Mouse (Mus musculus): Measurements from ENCODE around the gene Arhgap19. TPM values are rescaled to one million over a fixed set of nuclear protein-coding genes. Genes with fewer than 3 reads are reported as not detected.

Arhgap19 gene
- polyA plus RNA-seq, 1 experiment from 2014 or later = 31.5 TPM

GRCm38 (mm10) chr19:41844345-41844744 is 42.5 kb upstream of the Arhgap19 start:
- ATAC-seq (ENCODE audit: low FRiP score) = no peak
- H3K27me3 ChIP-seq (ENCODE audit: control insufficient read depth, insufficient read depth, low read length) = no peaks in the 10 kb centered on the region
- H3K4me2 ChIP-seq (replicated peaks; ENCODE audit: low read depth, low read length) = no peak overlapping the region
- no peaks in the 10 kb centered on the region for H3K9me3 ChIP-seq (ENCODE audit: control insufficient read depth, low read length)
- no peak for DNase-seq (ENCODE audit: low spot score)
- no peaks in the 10 kb centered on the region for H3K36me3 ChIP-seq (ENCODE audit: control insufficient read depth, insufficient read depth, low read length)
- H3K4me1 ChIP-seq (replicated peaks; ENCODE audit: control insufficient read depth, insufficient read depth, low read length) = no peaks in the 10 kb centered on the region
- no peak overlapping the region for H3K4me3 ChIP-seq (ENCODE audit: low read depth, low read length)
- no peak overlapping the region for H3K9ac ChIP-seq (ENCODE audit: low read depth, low read length)
- 84% methylated on average over 6 of the region's 6 CpGs for WGBS
- no peak overlapping the region for H3K27ac ChIP-seq (ENCODE audit: low read depth, low read length)

- ATAC-seq (ENCODE audit: low FRiP score) (no peak), DNase-seq (ENCODE audit: low spot score) (no peak)
- Histone ChIP-seq H3K27me3 (ENCODE audit: control insufficient read depth, insufficient read depth, low read length) (no peaks in the 10 kb centered on the region), H3K4me2 (replicated peaks; ENCODE audit: low read depth, low read length) (no peak overlapping the region), H3K9ac (ENCODE audit: low read depth, low read length) (no peak overlapping the region), H3K36me3 (ENCODE audit: control insufficient read depth, insufficient read depth, low read length) (no peaks in the 10 kb centered on the region), H3K27ac (ENCODE audit: low read depth, low read length) (no peak overlapping the region), H3K4me3 (ENCODE audit: low read depth, low read length) (no peak overlapping the region), H3K4me1 (replicated peaks; ENCODE audit: control insufficient read depth, insufficient read depth, low read length) (no peaks in the 10 kb centered on the region), H3K9me3 (ENCODE audit: control insufficient read depth, low read length) (no peaks in the 10 kb centered on the region)
- WGBS = 88% methylated on average over 4 of the region's 4 CpGs
Measured at GRCm38 (mm10) chr19:41842706-41843105, 40.9 kb upstream of the Arhgap19 start.

GRCm38 (mm10) chr19:41842196-41842595 is 40.3 kb upstream of the Arhgap19 start:
- DNase-seq (ENCODE audit: low spot score) (no peak), ATAC-seq (ENCODE audit: low FRiP score) (no peak)
- Histone ChIP-seq H3K4me2 (replicated peaks; ENCODE audit: low read depth, low read length) (no peak overlapping the region), H3K27ac (ENCODE audit: low read depth, low read length) (no peak overlapping the region), H3K36me3 (ENCODE audit: control insufficient read depth, insufficient read depth, low read length) (no peaks in the 10 kb centered on the region), H3K4me1 (replicated peaks; ENCODE audit: control insufficient read depth, insufficient read depth, low read length) (no peaks in the 10 kb centered on the region), H3K4me3 (ENCODE audit: low read depth, low read length) (no peak overlapping the region), H3K9me3 (ENCODE audit: control insufficient read depth, low read length) (no peaks in the 10 kb centered on the region), H3K27me3 (ENCODE audit: control insufficient read depth, insufficient read depth, low read length) (no peaks in the 10 kb centered on the region), H3K9ac (ENCODE audit: low read depth, low read length) (no peak overlapping the region)
- 89% methylated on average over 4 of the region's 4 CpGs for WGBS

- Histone ChIP-seq H3K27me3 (ENCODE audit: control insufficient read depth, insufficient read depth, low read length) (no peaks in the 10 kb centered on the region), H3K9me3 (ENCODE audit: control insufficient read depth, low read length) (no peaks in the 10 kb centered on the region), H3K36me3 (ENCODE audit: control insufficient read depth, insufficient read depth, low read length) (no peaks in the 10 kb centered on the region), H3K4me3 (ENCODE audit: low read depth, low read length) (no peak overlapping the region), H3K27ac (ENCODE audit: low read depth, low read length) (no peak overlapping the region), H3K4me1 (replicated peaks; ENCODE audit: control insufficient read depth, insufficient read depth, low read length) (no peaks in the 10 kb centered on the region), H3K4me2 (replicated peaks; ENCODE audit: low read depth, low read length) (no peak overlapping the region), H3K9ac (ENCODE audit: low read depth, low read length) (no peak overlapping the region)
- 83% methylated on average over 7 of the region's 7 CpGs for WGBS
- no peak for DNase-seq (ENCODE audit: low spot score)
- ATAC-seq (ENCODE audit: low FRiP score) = no peak
Measured at GRCm38 (mm10) chr19:41841105-41841750, 39.4 kb upstream of the Arhgap19 start.

- no peaks in the 10 kb centered on the region for H3K9me3 ChIP-seq (ENCODE audit: control insufficient read depth, low read length)
Measured at GRCm38 (mm10) chr19:41839685-41840084, 37.8 kb upstream of the Arhgap19 start.

GRCm38 (mm10) chr19:41838808-41839207 is 37.0 kb upstream of the Arhgap19 start:
- no peak overlapping the region for H3K27ac ChIP-seq (ENCODE audit: low read depth, low read length)
- H3K4me2 ChIP-seq (replicated peaks; ENCODE audit: low read depth, low read length) = no peak overlapping the region
- H3K4me3 ChIP-seq (ENCODE audit: low read depth, low read length) = no peak overlapping the region
- no peaks in the 10 kb centered on the region for H3K4me1 ChIP-seq (replicated peaks; ENCODE audit: control insufficient read depth, insufficient read depth, low read length)
- no peaks in the 10 kb centered on the region for H3K36me3 ChIP-seq (ENCODE audit: control insufficient read depth, insufficient read depth, low read length)
- DNase-seq (ENCODE audit: low spot score) (no peak), ATAC-seq (ENCODE audit: low FRiP score) (no peak)
- H3K27me3 ChIP-seq (ENCODE audit: control insufficient read depth, insufficient read depth, low read length) = no peaks in the 10 kb centered on the region
- WGBS = 82% methylated on average over 6 of the region's 6 CpGs
- H3K9ac ChIP-seq (ENCODE audit: low read depth, low read length) = no peak overlapping the region
- H3K9me3 ChIP-seq (ENCODE audit: control insufficient read depth, low read length) = no peaks in the 10 kb centered on the region

More at GRCm38 (mm10) chr19:41839685-41840084, 37.8 kb upstream of the Arhgap19 start:
- DNase-seq (ENCODE audit: low spot score) (no peak), ATAC-seq (ENCODE audit: low FRiP score) (no peak)
- Histone ChIP-seq H3K27ac (ENCODE audit: low read depth, low read length) (no peak overlapping the region), H3K4me2 (replicated peaks; ENCODE audit: low read depth, low read length) (no peak overlapping the region), H3K4me1 (replicated peaks; ENCODE audit: control insufficient read depth, insufficient read depth, low read length) (no peaks in the 10 kb centered on the region), H3K27me3 (ENCODE audit: control insufficient read depth, insufficient read depth, low read length) (no peaks in the 10 kb centered on the region), H3K36me3 (ENCODE audit: control insufficient read depth, insufficient read depth, low read length) (no peaks in the 10 kb centered on the region), H3K9ac (ENCODE audit: low read depth, low read length) (no peak overlapping the region), H3K4me3 (ENCODE audit: low read depth, low read length) (no peak overlapping the region)
- 89% methylated on average over 3 of the region's 3 CpGs for WGBS

- Histone ChIP-seq H3K36me3 (ENCODE audit: control insufficient read depth, insufficient read depth, low read length) (no peaks in the 10 kb centered on the region), H3K9ac (ENCODE audit: low read depth, low read length) (no peak overlapping the region), H3K27ac (ENCODE audit: low read depth, low read length) (no peak overlapping the region), H3K9me3 (ENCODE audit: control insufficient read depth, low read length) (no peaks in the 10 kb centered on the region), H3K4me2 (replicated peaks; ENCODE audit: low read depth, low read length) (no peak overlapping the region), H3K4me1 (replicated peaks; ENCODE audit: control insufficient read depth, insufficient read depth, low read length) (no peaks in the 10 kb centered on the region), H3K4me3 (ENCODE audit: low read depth, low read length) (no peak overlapping the region), H3K27me3 (ENCODE audit: control insufficient read depth, insufficient read depth, low read length) (no peaks in the 10 kb centered on the region)
- ATAC-seq (ENCODE audit: low FRiP score) (no peak), DNase-seq (ENCODE audit: low spot score) (no peak)
- 78% methylated on average over 4 of the region's 4 CpGs for WGBS
Measured at GRCm38 (mm10) chr19:41837917-41838261, 36.0 kb upstream of the Arhgap19 start.

- no peaks in the 10 kb centered on the region for H3K36me3 ChIP-seq (ENCODE audit: control insufficient read depth, insufficient read depth, low read length)
- no peaks in the 10 kb centered on the region for H3K9me3 ChIP-seq (ENCODE audit: control insufficient read depth, low read length)
- H3K4me2 ChIP-seq (replicated peaks; ENCODE audit: low read depth, low read length) = no peak overlapping the region
- no peak for DNase-seq (ENCODE audit: low spot score)
- no peak overlapping the region for H3K4me3 ChIP-seq (ENCODE audit: low read depth, low read length)
- ATAC-seq (ENCODE audit: low FRiP score) = no peak
- no peaks in the 10 kb centered on the region for H3K27me3 ChIP-seq (ENCODE audit: control insufficient read depth, insufficient read depth, low read length)
- H3K27ac ChIP-seq (ENCODE audit: low read depth, low read length) = no peak overlapping the region
- H3K9ac ChIP-seq (ENCODE audit: low read depth, low read length) = no peak overlapping the region
- WGBS = 76% methylated on average over 9 of the region's 9 CpGs
- no peaks in the 10 kb centered on the region for H3K4me1 ChIP-seq (replicated peaks; ENCODE audit: control insufficient read depth, insufficient read depth, low read length)
Measured at GRCm38 (mm10) chr19:41837194-41837916, 35.5 kb upstream of the Arhgap19 start.

GRCm38 (mm10) chr19:41836719-41837118 is 34.9 kb upstream of the Arhgap19 start:
- Histone ChIP-seq H3K4me1 (replicated peaks; ENCODE audit: control insufficient read depth, insufficient read depth, low read length) (peaks cover 4% of the 10 kb centered on the region; the same call in 1 of the 2 replicates), H3K9ac (ENCODE audit: low read depth, low read length) (no peak overlapping the region), H3K4me2 (replicated peaks; ENCODE audit: low read depth, low read length) (no peak overlapping the region), H3K4me3 (ENCODE audit: low read depth, low read length) (no peak overlapping the region), H3K27me3 (ENCODE audit: control insufficient read depth, insufficient read depth, low read length) (peaks cover 2% of the 10 kb centered on the region; the same call in 1 of the 2 replicates), H3K36me3 (ENCODE audit: control insufficient read depth, insufficient read depth, low read length) (no peaks in the 10 kb centered on the region), H3K9me3 (ENCODE audit: control insufficient read depth, low read length) (no peaks in the 10 kb centered on the region), H3K27ac (ENCODE audit: low read depth, low read length) (no peak overlapping the region)
- no peak for ATAC-seq (ENCODE audit: low FRiP score)
- DNase-seq (ENCODE audit: low spot score) = no peak
- 66% methylated on average over 3 of the region's 3 CpGs for WGBS

All from hindbrain, embryonic 11.5 days (tissue).